8 mouse cellular contexts compared by ENCODE assay signal in the genomic region with DNA sequence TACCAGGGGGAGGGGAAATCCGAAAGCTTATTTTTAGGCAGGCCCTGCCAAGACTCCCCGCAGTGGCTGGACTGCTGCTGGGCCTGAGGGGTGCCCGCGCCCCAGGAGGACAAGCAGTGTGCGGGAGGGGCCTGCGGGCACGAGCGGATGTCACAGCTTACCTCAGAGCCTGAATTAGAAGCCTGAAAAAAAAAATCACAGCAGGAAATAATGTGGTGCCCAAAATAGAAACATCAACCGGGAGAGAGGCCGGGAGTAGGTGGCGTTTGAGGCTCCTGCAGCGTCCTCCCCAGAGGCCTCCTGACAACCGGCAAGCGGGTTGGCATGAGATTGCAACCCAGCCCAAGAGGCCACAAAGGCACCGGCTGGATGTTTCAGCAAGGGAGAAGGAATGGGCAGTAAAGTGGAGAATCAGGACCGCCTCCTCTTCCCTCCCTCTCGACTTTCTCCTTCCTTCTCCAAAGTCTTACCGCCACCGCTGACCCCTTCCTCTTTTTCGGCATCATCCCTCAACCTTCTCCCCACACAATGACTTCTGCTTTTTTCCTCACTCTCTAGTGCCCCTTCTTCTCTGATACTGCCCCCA. TPM values are rescaled to one million over a fixed set of nuclear protein-coding genes. Genes with fewer than 3 reads are reported as not detected.
DNase-seq lines count a peak whose midpoint lies in the region; ATAC-seq and TF ChIP-seq lines count a peak whose summit lies in the region.

No protein-coding gene starts in this region.

- H3K27ac ChIP-seq in forebrain, embryonic 10.5 days, result no peak overlapping the region
- no peak overlapping the region for H3K27ac ChIP-seq in forebrain, embryonic 11.5 days (ENCODE audit: low read depth, low read length)
- peak overlapping the region; percentile 90 for H3K27ac ChIP-seq in heart, adult 2 months
- H3K27ac ChIP-seq in liver, embryonic 11.5 days (ENCODE audit: low read depth, low read length), result no peak overlapping the region

- H3K36me3 ChIP-seq in forebrain, embryonic 10.5 days (replicated peaks), result no peaks in the 10 kb centered on the region
- H3K36me3 ChIP-seq in forebrain, embryonic 11.5 days (ENCODE audit: control insufficient read depth, insufficient read depth, low read length), result no peaks in the 10 kb centered on the region
- peaks cover 2% of the 10 kb centered on the region for H3K36me3 ChIP-seq in heart, adult 2 months (ENCODE audit: control insufficient read depth, insufficient read depth, low read length)
- H3K36me3 ChIP-seq in liver, embryonic 11.5 days (ENCODE audit: control insufficient read depth, insufficient read depth, low read length), result no peaks in the 10 kb centered on the region

- peaks cover 11% of the 10 kb centered on the region for H3K4me1 ChIP-seq in forebrain, embryonic 10.5 days
- H3K4me1 ChIP-seq in forebrain, embryonic 11.5 days (replicated peaks; ENCODE audit: control insufficient read depth, insufficient read depth, low read length), result no peaks in the 10 kb centered on the region
- peaks cover 13% of the 10 kb centered on the region for H3K4me1 ChIP-seq in heart, adult 2 months (ENCODE audit: control insufficient read depth, insufficient read depth, low read length)
- H3K4me1 ChIP-seq in liver, embryonic 11.5 days (replicated peaks; ENCODE audit: control insufficient read depth, insufficient read depth, low read length), result 0 out of 2 replicates have a peak, but pooled peaks cover 2% of the 10 kb centered on the region

- ATAC-seq in forebrain, embryonic 11.5 days (replicated peaks; ENCODE audit: low FRiP score), result no peak
- no peak for ATAC-seq in liver, embryonic 11.5 days (replicated peaks; ENCODE audit: low FRiP score)

- H3K9ac ChIP-seq in forebrain, embryonic 11.5 days (ENCODE audit: low read length), result no peak overlapping the region
- H3K9ac ChIP-seq in heart, adult 2 months (ENCODE audit: low read depth, low read length), result peak overlapping the region; percentile 78
- H3K9ac ChIP-seq in liver, embryonic 11.5 days (ENCODE audit: low read depth, low read length), result no peak overlapping the region

- DNase-seq in forebrain, embryonic 10.5 days (ENCODE audit: extremely low spot score, low spot score), result no peak
- no peak for DNase-seq in forebrain, embryonic 11.5 days (ENCODE audit: low spot score)
- DNase-seq in cerebellum, adult 8-10 months, result peak; percentile 46
- DNase-seq in heart, adult 2 months, result peak; percentile 77 to 88
- DNase-seq in kidney, adult 18-20 months, result peak; percentile 57
- no peak for DNase-seq in liver, embryonic 11.5 days (ENCODE audit: low spot score)
- peak; percentile 45 to 59 for DNase-seq in monocyte, adult 2 months (ENCODE audit: low read depth in 1 of 2, low spot score in 2 of 2)
- no peak for DNase-seq in urinary bladder, adult 18-20 months (ENCODE audit: low spot score in 2 of 2)

- H3K79me2 ChIP-seq in heart, adult 2 months (replicated peaks; ENCODE audit: control insufficient read depth, insufficient read depth, low read length), result no peaks in the 10 kb centered on the region

- no peak overlapping the region for H3K4me2 ChIP-seq in forebrain, embryonic 11.5 days (ENCODE audit: low read depth, low read length, severe bottlenecking)
- peak overlapping the region; percentile 43 for H3K4me2 ChIP-seq in liver, embryonic 11.5 days

- no peaks in the 10 kb centered on the region for H3K27me3 ChIP-seq in forebrain, embryonic 10.5 days (ENCODE audit: poor library complexity, severe bottlenecking)
- H3K27me3 ChIP-seq in forebrain, embryonic 11.5 days (ENCODE audit: control insufficient read depth, insufficient read depth, low read length), result no peaks in the 10 kb centered on the region
- no peaks in the 10 kb centered on the region for H3K27me3 ChIP-seq in heart, adult 2 months (ENCODE audit: control insufficient read depth, insufficient read depth, low read length)
- H3K27me3 ChIP-seq in liver, embryonic 11.5 days (replicated peaks; ENCODE audit: control insufficient read depth, insufficient read depth, low read length), result no peaks in the 10 kb centered on the region; the same call in 1 of the 2 replicates

- H3K9me3 ChIP-seq in forebrain, embryonic 10.5 days, result no peaks in the 10 kb centered on the region
- H3K9me3 ChIP-seq in forebrain, embryonic 11.5 days (ENCODE audit: control insufficient read depth, low read length), result no peaks in the 10 kb centered on the region
- no peaks in the 10 kb centered on the region for H3K9me3 ChIP-seq in liver, embryonic 11.5 days (ENCODE audit: control insufficient read depth, low read length)

- TF ChIP-seq EP300 in heart, adult 2 months (IDR thresholded peaks at IDR 0.05; ENCODE audit: insufficient read depth, low read depth, low read length), result 0 out of 2 replicates have a peak, but pooled peaks have one; percentile 63

- intact Hi-C loops in heart, adult 2 months (cut with DNase I), result loop anchor here (2.0 to 5.0 kb wide), 3 partner anchors 26 to 306 kb away; a partner anchor contains a TSS

- TF ChIP-seq CTCF in heart, adult 2 months (IDR thresholded peaks at IDR 0.05), result no peak

- peak overlapping the region; percentile 9; the same call in 1 of the 2 replicates for H3K4me3 ChIP-seq in forebrain, embryonic 10.5 days
- H3K4me3 ChIP-seq in forebrain, embryonic 11.5 days (ENCODE audit: low read depth, low read length), result no peak overlapping the region
- H3K4me3 ChIP-seq in heart, adult 2 months, result peak overlapping the region; percentile 42
- H3K4me3 ChIP-seq in liver, embryonic 11.5 days (ENCODE audit: low read depth, low read length), result no peak overlapping the region

- WGBS in forebrain, embryonic 10.5 days, result 15% methylated on average over 20 of the region's 20 CpGs
- WGBS in forebrain, embryonic 11.5 days, result 19% methylated on average over 20 of the region's 20 CpGs
- WGBS in heart, adult 2 months, result 4% methylated on average over 20 of the region's 20 CpGs
- 16% methylated on average over 20 of the region's 20 CpGs for WGBS in liver, embryonic 11.5 days

- TF ChIP-seq POLR2A in heart, adult 2 months (IDR thresholded peaks at IDR 0.05; ENCODE audit: insufficient read depth, low read depth, low read length), result peak; percentile 74

RNA-seq across cellular contexts. Expression of a gene that starts 25.6 kb away (rescaled TPM):
- 238 and 242 TPM in 2 replicates for polyA plus RNA-seq in forebrain, embryonic 10.5 days (2016; fragmentation: Nextera tagmentation; extraction: Ambion mirVana)
- polyA plus RNA-seq in forebrain, embryonic 11.5 days (2014; fragmentation: Nextera tagmentation; extraction: Ambion mirVana), result 201 and 224 TPM in 2 replicates
- 100 to 1,000 TPM; 281 to 332 TPM for total RNA-seq in heart, adult 2 months (2021)
- polyA plus RNA-seq in heart, adult 2 months (2012; rRNA removed), result 47.7 and 66.6 TPM in 2 replicates
- polyA plus RNA-seq in liver, embryonic 11.5 days (2014; fragmentation: Nextera tagmentation; extraction: Ambion mirVana), result 277 and 300 TPM in 2 replicates

RNA-seq across cellular contexts. Expression of a gene that starts 43.5 kb away (rescaled TPM):
- 25.1 and 25.5 TPM in 2 replicates for polyA plus RNA-seq in forebrain, embryonic 10.5 days (2016; fragmentation: Nextera tagmentation; extraction: Ambion mirVana)
- polyA plus RNA-seq in forebrain, embryonic 11.5 days (2014; fragmentation: Nextera tagmentation; extraction: Ambion mirVana), result 26.1 and 27.2 TPM in 2 replicates
- total RNA-seq in heart, adult 2 months (2021), result 10 to 100 TPM; 13.3 to 14.6 TPM
- polyA plus RNA-seq in heart, adult 2 months (2012; rRNA removed), result 11.2 and 14.4 TPM in 2 replicates
- polyA plus RNA-seq in liver, embryonic 11.5 days (2014; fragmentation: Nextera tagmentation; extraction: Ambion mirVana), result 18.5 and 18.6 TPM in 2 replicates

RNA-seq across cellular contexts. Expression of a gene that starts 44.3 kb away (rescaled TPM):
- 29.0 and 29.2 TPM in 2 replicates for polyA plus RNA-seq in forebrain, embryonic 10.5 days (2016; fragmentation: Nextera tagmentation; extraction: Ambion mirVana)
- 32.9 and 33.3 TPM in 2 replicates for polyA plus RNA-seq in forebrain, embryonic 11.5 days (2014; fragmentation: Nextera tagmentation; extraction: Ambion mirVana)
- total RNA-seq in heart, adult 2 months (2021), result 10 to 100 TPM; 20.8 to 22.6 TPM
- 7.5 and 13.1 TPM in 2 replicates for polyA plus RNA-seq in heart, adult 2 months (2012; rRNA removed)
- polyA plus RNA-seq in liver, embryonic 11.5 days (2014; fragmentation: Nextera tagmentation; extraction: Ambion mirVana), result 25.7 and 32.9 TPM in 2 replicates

Comparison
In these comparisons a context has a peak if more than half of its experiments do, and no peak if none do; other contexts are left out.
1. H3K4me3 ChIP-seq: peak in forebrain, embryonic 10.5 days (single experiment) and heart, adult 2 months (single experiment); none in forebrain, embryonic 11.5 days (single experiment) and liver, embryonic 11.5 days (single experiment).
2. DNase-seq: peak in cerebellum, adult 8-10 months (single experiment), heart, adult 2 months (2 of 2), kidney, adult 18-20 months (single experiment) and monocyte, adult 2 months (2 of 2); none in forebrain, embryonic 10.5 days (single experiment), forebrain, embryonic 11.5 days (single experiment), liver, embryonic 11.5 days (single experiment) and urinary bladder, adult 18-20 months (0 of 2).